ENCODE assay signal across 8 mouse cellular contexts in genomic region chr10:10252540-10253318, GRCm38 (mm10).
DNase-seq lines count a peak whose midpoint lies in the region; ATAC-seq lines count a peak whose summit lies in the region.

No protein-coding gene starts in this region.

- DNase-seq in adrenal gland, adult (ENCODE audit: inconsistent age in 2 of 2, low spot score in 1 of 2) = peak; percentile 40 to 88
- no peak for DNase-seq in adrenal gland, postnatal 4 days (ENCODE audit: low spot score in 2 of 2)
- DNase-seq in right cerebral cortex, adult 18-20 months = peak; percentile 16
- DNase-seq in right cerebral cortex, postnatal 4 days = no peak
- DNase-seq in kidney, adult 9 months = no peak
- no peak for DNase-seq in adipocyte (ENCODE audit: low spot score)
- no peak for DNase-seq in retina, embryonic 14.5 days (ENCODE audit: low spot score)

- ATAC-seq in granulocyte monocyte progenitor cell, adult 5-6 weeks (replicated peaks; ENCODE audit: poor library complexity, severe bottlenecking) = peak; percentile 58; the same call in 1 of the 2 replicates

Comparison
In these comparisons a context has a peak if more than half of its experiments do, and no peak if none do; other contexts are left out.
1. DNase-seq: peak in adrenal gland, adult (2 of 2) and right cerebral cortex, adult 18-20 months (single experiment); none in adrenal gland, postnatal 4 days (0 of 2), right cerebral cortex, postnatal 4 days (single experiment), kidney, adult 9 months (single experiment), adipocyte (single experiment) and retina, embryonic 14.5 days (single experiment).